Mouse (Mus musculus) lung, embryonic 15.5 days (tissue): ENCODE measurements around the gene Gm9376. TPM values are rescaled to one million over a fixed set of nuclear protein-coding genes. Genes with fewer than 3 reads are reported as not detected.

Experiments used
- ATAC-seq: fragments of 200-750 bp; cut with Nextera tagmentation; 2 replicates; pipeline ENCODE4 v1.8.0; 2017; ENCODE audit warnings: moderate number of reproducible peaks, borderline replicate concordance; ENCODE audit not compliant: low FRiP score, low TSS enrichment; ENCODE audit errors: extremely low read depth
- H3K27ac ChIP-seq: fragments of 300-500 bp; sonication (generic); 2 replicates; pipeline ENCODE4 v1.5.1; 2015; ENCODE audit warnings: moderate library complexity, mild to moderate bottlenecking, inconsistent platforms
- H3K27me3 ChIP-seq: fragments of 300-500 bp; sonication (generic); 2 replicates; pipeline ENCODE4 v1.6.1; 2015; ENCODE audit warnings: inconsistent platforms
- H3K36me3 ChIP-seq: fragments of 300-500 bp; sonication (generic); 2 replicates; pipeline ENCODE4 v1.6.1; 2015; ENCODE audit warnings: inconsistent platforms
- H3K4me1 ChIP-seq: fragments of 300-500 bp; sonication (generic); 2 replicates; pipeline ENCODE4 v1.6.1; 2015; ENCODE audit warnings: inconsistent platforms
- H3K4me2 ChIP-seq: fragments of 300-500 bp; sonication (generic); 2 replicates; pipeline ENCODE4 v1.6.1; 2015; ENCODE audit warnings: inconsistent platforms, mild to moderate bottlenecking, moderate library complexity
- H3K4me3 ChIP-seq: fragments of 300-500 bp; sonication (generic); 2 replicates; pipeline ENCODE4 v1.5.1; 2015; ENCODE audit warnings: mild to moderate bottlenecking, inconsistent platforms
- H3K9ac ChIP-seq: fragments of 300-500 bp; sonication (generic); 2 replicates; pipeline ENCODE4 v1.6.1; 2015; ENCODE audit warnings: inconsistent platforms
- H3K9me3 ChIP-seq: fragments of 300-500 bp; sonication (generic); 2 replicates; pipeline ENCODE4 v1.6.1; 2016; ENCODE audit warnings: inconsistent platforms
- WGBS: fragments of 180-500 bp; shearing (Covaris S2); methylation state at CpG from one replicate; pipeline ENCODE4 v1.1.7; 2015; 5-methylcytosine and 5-hydroxymethylcytosine counted together
- polyA plus RNA-seq: library from polyadenylated mRNA; unstranded; fragments of >200 nt; fragmentation: Nextera tagmentation; extraction: Ambion mirVana; gene quantifications from 2 replicates; pipeline ENCODE4 v1.2.1, GENCODE M21; 2015

Gm9376 gene
- polyA plus RNA-seq, 1 experiment from 2014 or later: not detected

DNA sequence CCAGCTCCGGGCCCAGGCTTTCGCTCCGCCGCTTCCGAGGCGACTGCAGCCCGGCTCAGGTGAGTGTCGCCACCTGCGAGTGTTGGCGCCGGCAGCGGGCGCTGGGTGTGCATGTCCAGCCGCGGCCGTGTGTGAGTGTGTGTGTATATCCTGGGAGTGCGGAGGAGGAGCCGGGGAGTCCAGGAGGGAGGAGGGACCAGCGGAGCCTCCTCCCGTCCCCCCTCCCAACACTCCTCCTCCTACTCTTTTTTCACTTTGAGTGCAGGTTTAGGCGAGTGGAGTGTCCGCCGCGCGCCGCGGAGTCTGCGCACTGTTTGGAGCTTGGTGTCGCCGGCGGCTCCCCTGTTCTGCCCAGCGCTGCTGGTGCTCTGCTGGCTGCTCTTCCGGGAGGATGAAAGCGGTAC is 29.9 kb upstream of the Gm9376 start, which contains the start of gene Sox21:
TSS of gene Sox21 (minus strand) at position 145 of the 404 bp plus-strand sequence.
- Histone ChIP-seq H3K4me1 (peaks cover 32% of the 10 kb centered on the region), H3K27me3 (peaks cover 83% of the 10 kb centered on the region), H3K4me2 (peak within 1 kb of the TSS; percentile 92), H3K27ac (no peak within 1 kb of the TSS), H3K9ac (peak within 1 kb of the TSS; percentile 36; the same call in 1 of the 2 replicates), H3K9me3 (no peaks in the 10 kb centered on the region), H3K36me3 (no peaks in the 10 kb centered on the region), H3K4me3 (peak within 1 kb of the TSS; percentile 48)
- ATAC-seq: peak; percentile 85
- WGBS: under 1% methylated on average over 34 of the region's 34 CpGs

DNA sequence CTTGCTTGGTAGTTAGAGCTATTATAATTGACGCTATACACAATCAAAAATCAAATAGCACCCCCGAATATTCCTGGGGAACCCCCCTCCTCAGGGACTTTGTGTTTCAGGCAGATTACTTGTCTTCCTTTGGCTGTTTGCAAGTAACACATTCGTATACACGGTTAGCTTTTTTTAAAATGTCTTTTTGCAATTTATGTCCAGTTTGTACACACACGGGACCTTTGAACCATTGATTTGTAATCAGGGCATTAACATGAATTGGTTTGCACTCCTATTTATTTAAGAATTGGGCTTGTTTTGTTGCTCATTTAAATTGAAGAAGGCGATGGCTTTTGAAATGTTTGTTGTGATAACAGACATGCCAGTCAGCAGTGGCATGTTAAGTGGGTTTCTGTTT is 29.0 kb upstream of the Gm9376 start:
- WGBS: 7% methylated on average over 6 of the region's 6 CpGs
- Histone ChIP-seq H3K27ac (no peak overlapping the region), H3K4me3 (no peak overlapping the region), H3K9me3 (no peaks in the 10 kb centered on the region), H3K4me2 (peak overlapping the region; percentile 92; the same call in 1 of the 2 replicates), H3K36me3 (no peaks in the 10 kb centered on the region), H3K27me3 (peaks cover 74% of the 10 kb centered on the region), H3K4me1 (peaks cover 32% of the 10 kb centered on the region), H3K9ac (no peak overlapping the region)
- ATAC-seq: no peak

- Histone ChIP-seq H3K27me3 (peaks cover 63% of the 10 kb centered on the region), H3K9me3 (no peaks in the 10 kb centered on the region; the same call in 1 of the 2 replicates)
- WGBS: 8% methylated on average over 8 of the region's 8 CpGs
Observed at GRCm38 (mm10) chr14:118239351-118239750, 27.4 kb upstream of the Gm9376 start.

DNA sequence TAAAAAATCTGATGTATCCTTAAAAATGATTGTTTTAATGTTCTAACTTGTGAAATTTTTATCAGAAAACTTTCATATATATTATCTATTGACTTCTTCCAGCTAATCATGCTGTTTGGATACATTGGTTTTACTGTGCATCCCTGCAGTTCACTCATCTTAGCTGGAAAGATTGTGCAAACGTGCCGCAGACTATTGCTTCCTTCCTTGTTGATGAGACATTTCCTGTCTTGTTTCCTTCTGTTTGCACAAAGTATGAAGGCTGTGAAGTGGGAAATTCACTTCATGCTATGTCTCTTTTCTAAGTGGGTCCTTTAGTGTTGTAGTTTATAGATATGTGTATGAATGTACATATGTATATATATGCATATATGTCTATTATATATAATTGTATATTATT is 25.3 kb upstream of the Gm9376 start:
- H3K36me3 ChIP-seq: no peaks in the 10 kb centered on the region
- no peak overlapping the region for H3K9ac ChIP-seq
- H3K4me3 ChIP-seq: no peak overlapping the region
- H3K4me2 ChIP-seq: no peak overlapping the region
- H3K27ac ChIP-seq: no peak overlapping the region
- peaks cover 9% of the 10 kb centered on the region for H3K4me1 ChIP-seq
- H3K27me3 ChIP-seq: peaks cover 42% of the 10 kb centered on the region
- WGBS: 66% methylated on average over 2 of the region's 2 CpGs
- H3K9me3 ChIP-seq: no peaks in the 10 kb centered on the region; the same call in 1 of the 2 replicates
- no peak for ATAC-seq

More at GRCm38 (mm10) chr14:118239351-118239750, 27.4 kb upstream of the Gm9376 start:
- H3K4me1 ChIP-seq: peaks cover 30% of the 10 kb centered on the region
- H3K36me3 ChIP-seq: no peaks in the 10 kb centered on the region
- no peak for ATAC-seq
- H3K9ac ChIP-seq: no peak overlapping the region
- H3K4me2 ChIP-seq: no peak overlapping the region
- no peak overlapping the region for H3K4me3 ChIP-seq
- H3K27ac ChIP-seq: no peak overlapping the region

DNA sequence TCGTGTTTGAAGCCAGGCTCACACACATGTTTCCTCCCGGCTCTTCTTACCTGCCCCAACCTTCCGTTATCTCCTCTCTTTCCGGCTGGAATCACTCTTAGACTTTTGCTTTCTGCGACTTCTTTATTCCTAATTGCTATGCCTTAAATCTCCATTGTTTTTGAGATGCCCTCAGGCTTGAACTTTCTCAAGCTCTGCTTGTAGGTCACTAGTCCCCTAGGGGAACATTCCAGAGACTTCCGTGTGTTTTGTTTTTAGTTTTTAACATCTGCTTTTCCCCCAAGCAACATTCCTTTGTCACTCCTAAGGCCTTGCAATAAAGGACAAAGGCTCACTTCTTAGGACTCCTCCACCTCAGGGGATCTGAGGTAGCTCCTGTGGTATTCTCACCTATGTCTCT is 13.4 kb upstream of the Gm9376 start:
- H3K9me3 ChIP-seq: no peaks in the 10 kb centered on the region
- no peaks in the 10 kb centered on the region for H3K27me3 ChIP-seq
- H3K36me3 ChIP-seq: no peaks in the 10 kb centered on the region
- no peak overlapping the region for H3K4me2 ChIP-seq
- H3K9ac ChIP-seq: no peak overlapping the region
- no peak overlapping the region for H3K4me3 ChIP-seq
- H3K4me1 ChIP-seq: no peaks in the 10 kb centered on the region
- WGBS: 90% methylated on average over 6 of the region's 6 CpGs
- no peak overlapping the region for H3K27ac ChIP-seq
- no peak for ATAC-seq

GRCm38 (mm10) chr14:118268849-118269248 is 2.1 kb downstream of the Gm9376 start:
- no peak for ATAC-seq
- H3K4me3 ChIP-seq: no peak overlapping the region
- H3K27ac ChIP-seq: no peak overlapping the region
- no peak overlapping the region for H3K9ac ChIP-seq
- no peaks in the 10 kb centered on the region for H3K27me3 ChIP-seq
- H3K36me3 ChIP-seq: no peaks in the 10 kb centered on the region
- no peak overlapping the region for H3K4me2 ChIP-seq
- 63% methylated on average over 4 of the region's 4 CpGs for WGBS
- H3K4me1 ChIP-seq: no peaks in the 10 kb centered on the region; the same call in 1 of the 2 replicates
- no peaks in the 10 kb centered on the region for H3K9me3 ChIP-seq

DNA sequence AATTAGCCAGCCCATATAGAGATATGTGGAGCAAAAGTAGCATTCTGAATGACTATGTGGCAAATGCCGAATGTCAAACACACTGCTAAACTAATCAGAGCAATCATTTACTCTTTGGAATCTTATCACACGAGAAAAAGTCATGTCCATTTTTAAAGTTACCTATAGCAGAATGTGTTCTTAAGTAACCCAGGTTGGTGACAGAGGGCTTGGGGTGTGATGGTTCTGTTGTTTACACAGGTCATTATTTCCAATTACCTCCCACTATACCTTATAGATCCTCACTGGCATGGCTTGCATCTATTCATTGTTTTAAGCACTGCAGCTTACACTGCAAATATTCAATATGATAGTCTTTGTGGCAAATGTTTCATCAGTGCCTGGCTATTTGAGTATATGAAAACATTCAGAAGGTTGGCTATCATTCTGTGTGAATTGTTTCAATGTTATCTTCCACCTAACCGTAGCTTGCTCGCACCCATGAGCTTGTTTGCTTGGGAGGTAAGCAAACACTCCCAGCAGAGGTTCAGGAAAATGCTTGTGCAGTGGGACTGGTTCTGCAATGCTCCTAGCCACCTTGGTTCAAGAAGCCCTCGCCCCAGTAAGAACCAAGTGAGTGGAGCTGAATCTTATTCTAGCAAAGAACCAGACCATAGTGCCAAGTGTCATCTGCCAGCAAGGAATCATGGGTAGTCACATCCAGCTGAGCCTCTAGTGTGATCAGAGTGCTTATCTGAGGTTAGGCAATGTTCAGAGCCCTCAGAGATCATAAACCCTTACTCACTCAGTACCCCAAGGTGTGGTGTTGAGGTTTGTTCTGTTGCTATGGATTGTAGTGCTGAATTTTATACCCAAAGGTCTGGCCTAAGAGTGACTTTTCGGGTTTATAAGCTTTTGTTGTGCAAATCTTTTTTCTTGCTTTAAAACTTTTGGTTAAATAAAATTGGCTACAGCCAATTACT is 6.1 kb downstream of the Gm9376 start:
- WGBS: 61% methylated on average over 6 of the region's 6 CpGs
- Histone ChIP-seq H3K27ac (no peak overlapping the region), H3K4me3 (no peak overlapping the region), H3K4me1 (no peaks in the 10 kb centered on the region; the same call in 1 of the 2 replicates), H3K27me3 (no peaks in the 10 kb centered on the region), H3K4me2 (no peak overlapping the region), H3K36me3 (no peaks in the 10 kb centered on the region), H3K9ac (no peak overlapping the region), H3K9me3 (no peaks in the 10 kb centered on the region)
- no peak for ATAC-seq

DNA sequence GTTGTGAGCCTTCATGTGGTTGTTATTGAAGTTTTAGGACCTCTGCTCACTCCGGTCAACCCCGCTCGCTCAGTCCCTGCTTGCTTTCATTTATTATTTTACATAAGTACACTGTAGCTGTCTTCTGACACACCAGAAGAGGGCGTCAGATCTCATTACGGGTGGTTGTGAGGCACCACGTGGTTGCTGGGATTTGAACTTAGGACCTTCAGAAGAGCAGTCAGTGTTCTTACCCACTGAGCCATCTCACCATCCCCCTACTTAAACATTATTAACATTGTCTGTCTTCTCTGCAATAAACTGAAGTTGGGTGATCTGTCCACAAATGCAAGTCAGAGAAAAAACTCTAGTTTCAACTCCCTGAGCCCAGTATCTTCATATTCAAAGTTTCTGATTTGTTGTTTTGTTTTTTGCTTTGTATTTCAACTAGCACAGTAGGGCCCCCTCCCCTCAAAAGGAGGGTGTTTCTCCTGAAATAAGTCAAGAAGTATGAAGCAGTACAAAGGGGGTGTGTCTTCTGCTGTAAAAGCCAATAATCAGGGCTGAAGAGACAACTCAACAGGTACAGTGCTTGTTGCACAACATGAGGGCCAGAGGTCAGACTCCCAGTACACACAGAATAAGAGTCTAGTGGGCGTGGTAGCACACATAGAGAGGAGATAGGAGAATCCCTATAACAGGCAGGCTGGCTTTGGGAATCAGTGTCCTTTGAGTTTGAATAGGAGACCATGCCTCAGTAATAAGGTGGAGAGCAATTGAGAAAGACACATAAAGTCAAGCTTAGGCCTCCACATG is 11.1 kb downstream of the Gm9376 start:
- H3K9ac ChIP-seq: no peak overlapping the region
- no peaks in the 10 kb centered on the region; the same call in 1 of the 2 replicates for H3K4me1 ChIP-seq
- no peaks in the 10 kb centered on the region for H3K27me3 ChIP-seq
- H3K4me3 ChIP-seq: no peak overlapping the region
- 78% methylated on average over 7 of the region's 7 CpGs for WGBS
- no peak for ATAC-seq
- no peaks in the 10 kb centered on the region for H3K36me3 ChIP-seq
- no peak overlapping the region for H3K27ac ChIP-seq
- no peaks in the 10 kb centered on the region for H3K9me3 ChIP-seq
- H3K4me2 ChIP-seq: no peak overlapping the region

DNA sequence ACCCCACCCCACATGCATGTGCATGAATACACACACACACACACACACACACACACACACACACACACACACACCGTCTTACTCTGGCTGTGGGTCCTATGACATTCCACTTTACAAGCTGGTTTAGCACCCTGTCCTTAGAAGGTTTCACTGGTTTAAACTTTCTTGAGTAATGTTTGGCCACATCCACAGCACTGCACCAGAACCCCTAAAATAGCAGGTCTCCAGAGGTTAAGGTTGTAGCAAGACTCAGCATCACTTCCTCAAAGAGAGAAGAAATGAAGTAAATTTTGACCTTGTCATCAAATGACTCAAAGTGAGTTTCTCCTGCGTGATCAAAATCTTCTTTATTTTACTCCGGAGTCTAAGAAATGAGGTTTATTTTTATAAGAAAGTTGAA is 15.5 kb downstream of the Gm9376 start:
- H3K4me2 ChIP-seq: no peak overlapping the region
- H3K27me3 ChIP-seq: no peaks in the 10 kb centered on the region
- WGBS: 84% methylated on average over 3 of the region's 3 CpGs
- H3K4me3 ChIP-seq: no peak overlapping the region
- H3K36me3 ChIP-seq: no peaks in the 10 kb centered on the region
- H3K4me1 ChIP-seq: no peaks in the 10 kb centered on the region
- H3K9ac ChIP-seq: no peak overlapping the region
- no peak overlapping the region for H3K27ac ChIP-seq
- no peaks in the 10 kb centered on the region for H3K9me3 ChIP-seq
- no peak for ATAC-seq

DNA sequence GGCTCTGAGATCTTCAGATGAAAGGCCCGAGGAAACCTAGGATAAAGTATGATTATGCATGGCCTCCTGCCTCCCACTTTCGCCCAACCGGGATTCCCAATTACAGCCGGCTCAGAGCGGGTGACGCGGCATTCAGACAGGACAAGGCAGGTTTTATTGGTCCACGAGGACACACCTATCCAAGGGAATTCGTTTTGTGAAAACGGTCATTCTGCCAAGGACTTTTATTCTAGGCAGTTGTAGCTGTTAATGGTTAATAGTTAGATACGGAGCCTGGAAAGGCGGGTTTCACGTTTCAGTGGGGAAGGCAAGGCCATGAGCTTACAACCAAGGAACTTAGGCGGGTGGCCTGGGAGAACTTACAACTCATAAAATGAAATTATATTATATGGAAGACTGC is 16.2 kb downstream of the Gm9376 start:
- H3K27me3 ChIP-seq: no peaks in the 10 kb centered on the region
- no peaks in the 10 kb centered on the region for H3K9me3 ChIP-seq
- no peak overlapping the region for H3K4me3 ChIP-seq
- H3K27ac ChIP-seq: no peak overlapping the region
- no peak overlapping the region for H3K4me2 ChIP-seq
- H3K9ac ChIP-seq: no peak overlapping the region
- H3K4me1 ChIP-seq: no peaks in the 10 kb centered on the region
- ATAC-seq: peak; percentile 49; the same call in 1 of the 2 replicates
- no peaks in the 10 kb centered on the region for H3K36me3 ChIP-seq
- WGBS: 50% methylated on average over 14 of the region's 14 CpGs

- Histone ChIP-seq H3K9me3 (no peaks in the 10 kb centered on the region), H3K4me2 (no peak overlapping the region), H3K4me1 (no peaks in the 10 kb centered on the region), H3K27ac (no peak overlapping the region), H3K27me3 (no peaks in the 10 kb centered on the region), H3K9ac (no peak overlapping the region), H3K36me3 (no peaks in the 10 kb centered on the region), H3K4me3 (no peak overlapping the region)
- WGBS: 81% methylated on average over 2 of the region's 2 CpGs
- ATAC-seq: no peak
Observed at GRCm38 (mm10) chr14:118286096-118286495, 19.3 kb downstream of the Gm9376 start.
